Mouse (Mus musculus) layer of hippocampus, adult 11-12 months (tissue): ENCODE data around the gene Elovl5.
"Not testable (repeated sequence)": the region's sequence is repeated elsewhere in the genome, so short reads cannot be mapped to it uniquely, and the experiment has no call there.

ENCODE experiments used
- DNase-seq: peaks from one replicate; pipeline ENCODE4 v3.0.0; 2022; ENCODE audit warnings: low spot score

The Elovl5 gene

DNA sequence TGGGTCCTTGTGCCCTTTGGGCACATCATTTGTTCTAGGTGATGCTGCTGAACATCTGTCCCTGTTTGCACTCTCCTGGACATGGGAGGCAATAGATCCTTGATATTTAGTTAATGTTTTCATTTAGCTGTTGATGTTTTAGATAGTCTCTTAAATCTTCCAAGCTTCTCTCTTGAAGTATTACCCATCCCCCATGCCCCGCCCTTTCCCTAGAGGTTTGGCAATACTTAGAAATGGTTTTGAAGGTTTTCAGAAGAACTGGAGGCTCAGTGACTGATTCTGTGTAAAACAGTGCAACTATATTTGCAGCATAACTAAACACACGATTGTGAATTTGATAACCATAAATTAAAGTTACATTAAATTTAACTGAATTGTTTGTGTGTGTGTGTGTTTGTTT is 38.3 kb downstream of the Elovl5 start:
- no peak for DNase-seq

DNA sequence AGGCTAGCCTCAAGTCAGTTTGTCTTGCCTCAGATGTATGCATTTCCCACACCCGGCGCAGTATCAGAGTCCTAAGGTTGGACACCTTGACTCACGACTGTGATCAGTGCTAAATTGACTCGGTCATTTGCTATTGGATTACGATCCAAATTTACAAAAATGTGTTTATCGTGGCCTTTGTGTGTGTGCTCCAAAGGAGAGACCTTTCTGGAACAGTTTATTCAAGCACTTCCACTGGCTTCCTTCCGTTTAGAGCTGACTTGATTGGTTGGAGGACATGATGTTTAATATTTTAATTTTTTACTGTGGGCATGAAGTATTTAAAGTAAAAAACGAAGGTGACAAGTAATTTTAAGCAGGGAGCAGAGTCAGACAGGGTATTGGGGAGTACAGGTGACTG is 38.8 kb downstream of the Elovl5 start:
- DNase-seq, result no peak

DNA sequence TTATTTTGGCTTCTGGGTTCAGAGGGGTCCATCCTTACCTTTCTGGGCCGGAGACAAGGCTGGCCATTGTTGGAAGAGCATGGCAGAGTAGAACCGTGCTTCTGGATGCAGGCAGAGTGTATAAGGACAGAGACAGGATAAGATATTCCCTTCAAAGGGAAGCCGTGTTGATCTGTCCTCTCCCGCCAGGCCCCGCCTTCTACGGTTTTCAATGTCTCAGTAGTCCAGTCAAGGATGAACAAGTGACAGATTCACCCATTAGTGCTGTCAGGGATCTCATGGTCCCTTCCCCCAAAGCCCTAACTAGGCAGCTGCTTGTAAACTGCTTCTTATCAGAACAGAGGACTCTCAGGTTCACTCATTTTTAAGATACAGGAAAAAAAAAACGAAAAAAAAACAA is 41.2 kb downstream of the Elovl5 start:
- DNase-seq, result no peak

DNA sequence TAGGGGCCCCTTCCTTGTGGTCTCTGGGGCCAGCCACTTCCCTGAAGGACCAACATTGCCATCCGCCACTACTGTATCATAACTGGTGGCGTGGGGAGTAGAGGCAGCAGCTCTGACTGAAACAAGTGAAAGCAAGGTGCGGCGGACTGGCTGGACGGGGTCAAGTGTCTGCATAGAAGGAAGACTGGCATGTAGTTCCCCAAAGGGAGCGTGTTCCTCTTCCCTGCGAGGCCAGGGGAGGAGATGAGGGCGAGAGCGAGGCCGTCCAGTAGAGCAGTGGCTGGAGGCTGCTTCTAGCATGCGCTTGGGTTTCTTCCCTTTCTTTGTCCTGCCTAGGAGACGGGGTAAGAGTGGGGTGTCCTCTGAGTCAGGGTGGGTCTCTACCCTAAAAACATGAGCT is 42.6 kb downstream of the Elovl5 start:
- no peak for DNase-seq

DNA sequence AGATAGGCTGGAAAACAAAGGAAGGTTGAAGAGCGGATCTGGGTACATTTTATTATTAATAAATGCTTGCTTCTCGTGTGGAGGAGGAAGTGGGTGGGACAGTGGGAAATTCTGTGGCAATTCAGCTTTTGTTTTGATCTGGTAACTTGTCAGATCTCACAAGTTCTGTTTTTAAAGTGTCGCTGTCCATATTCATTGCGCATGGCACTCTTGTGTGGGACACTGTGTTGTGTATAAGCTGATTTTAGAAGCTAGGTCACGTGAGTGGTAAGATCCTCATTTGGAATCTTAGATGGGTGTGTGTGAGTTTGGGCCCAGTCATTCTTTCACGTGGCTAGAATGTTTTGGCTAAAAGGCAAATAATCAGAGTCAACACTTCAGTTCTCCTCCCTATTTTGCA is 44.2 kb downstream of the Elovl5 start:
- DNase-seq, result no peak

DNA sequence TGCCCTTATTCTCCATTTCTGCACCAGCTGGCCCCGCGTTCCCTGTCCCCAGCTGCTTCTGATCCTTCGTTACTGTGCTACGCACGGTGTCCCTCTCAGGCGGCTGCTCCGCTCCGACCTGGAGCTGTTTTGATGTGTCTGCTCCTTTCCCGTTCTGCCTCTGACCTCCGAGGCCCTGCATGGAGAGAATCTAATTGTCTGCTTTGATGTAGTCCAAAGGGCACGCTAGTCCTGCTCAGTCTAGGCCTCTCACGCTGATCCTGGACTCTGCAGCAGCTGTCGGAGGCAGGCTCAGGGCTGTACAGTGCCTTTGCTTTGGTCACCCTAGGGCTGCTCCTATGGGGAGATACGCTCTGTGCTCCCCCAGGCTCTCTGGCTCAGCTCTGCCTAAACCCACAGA is 46.9 kb downstream of the Elovl5 start:
- no peak for DNase-seq

DNA sequence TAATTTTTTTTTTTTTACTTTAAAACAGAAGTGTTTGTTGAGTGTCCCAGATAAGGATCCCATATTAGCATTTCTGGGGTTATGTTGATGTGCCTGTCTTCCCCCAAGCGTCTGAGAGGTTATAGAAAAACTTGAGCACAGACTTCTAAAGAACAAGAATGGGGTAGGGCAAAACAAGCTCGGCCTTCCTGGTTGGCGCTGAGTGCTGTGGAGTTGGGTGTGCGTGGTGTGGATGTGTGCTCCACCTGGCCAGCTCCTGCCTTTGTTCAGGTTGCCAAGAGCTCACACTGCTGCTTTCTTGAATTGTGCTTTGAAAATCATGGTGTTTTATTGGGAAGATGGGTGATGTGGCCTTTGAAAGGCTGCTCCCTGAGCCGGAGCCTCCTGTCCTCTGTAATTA is 48.1 kb downstream of the Elovl5 start:
- no peak for DNase-seq

DNA sequence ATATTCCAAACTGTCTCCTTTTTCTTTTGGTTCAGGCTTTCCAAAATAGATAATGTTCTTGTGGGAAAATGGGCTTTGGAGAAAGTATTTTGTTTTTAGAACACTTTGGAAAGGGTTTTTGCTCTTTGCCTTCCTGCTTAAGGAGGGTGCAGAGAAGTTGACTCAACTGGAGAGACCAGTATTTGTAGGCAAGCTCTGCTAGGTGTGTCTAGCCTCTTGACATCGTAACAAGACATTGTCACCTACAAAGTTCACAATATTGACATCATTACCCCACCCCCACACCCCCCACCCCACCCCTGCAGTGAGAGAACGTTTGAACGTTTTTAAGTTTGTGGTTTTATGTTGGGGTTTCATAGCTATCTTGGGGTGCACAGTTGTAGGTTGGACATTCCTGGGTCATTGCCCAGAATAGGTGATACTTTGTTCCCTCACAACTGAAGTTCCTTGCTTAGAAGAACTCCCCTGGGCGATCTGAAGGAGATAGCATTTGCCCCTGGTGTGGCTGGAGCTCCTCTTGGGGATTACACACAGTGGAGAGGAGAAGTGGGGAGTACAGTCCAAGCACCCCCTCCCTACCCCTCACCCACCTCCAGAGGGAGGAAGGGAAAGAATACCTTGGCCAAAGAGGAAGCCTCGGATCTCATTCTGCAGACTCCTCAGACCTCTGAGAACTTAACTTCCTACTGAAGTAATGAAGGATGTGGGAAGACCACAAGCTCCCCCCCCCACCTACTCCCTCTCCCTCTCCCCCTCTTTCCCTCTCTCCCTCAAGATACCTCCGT is 48.8 kb downstream of the Elovl5 start:
- no peak for DNase-seq

DNA sequence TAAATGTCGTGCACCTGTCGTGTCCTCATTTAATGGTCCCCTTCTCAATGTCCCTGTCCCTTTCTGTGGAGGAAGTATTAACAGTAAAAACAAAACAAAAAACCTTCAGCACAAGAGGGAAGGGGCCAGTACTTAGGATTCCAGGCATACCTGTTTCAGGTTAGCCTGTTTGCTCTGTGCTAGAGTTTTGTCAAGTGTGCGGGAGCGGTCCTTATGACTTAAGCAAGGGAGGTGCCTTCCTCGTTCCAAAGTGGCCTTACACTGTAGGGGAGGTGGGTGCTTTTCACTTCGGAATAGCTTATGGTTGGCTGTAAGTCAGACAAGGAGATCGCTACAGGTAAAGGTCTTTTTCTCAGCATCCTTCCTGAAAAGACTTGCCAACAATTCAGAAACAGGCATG is 49.7 kb downstream of the Elovl5 start:
- DNase-seq, result no peak

DNA sequence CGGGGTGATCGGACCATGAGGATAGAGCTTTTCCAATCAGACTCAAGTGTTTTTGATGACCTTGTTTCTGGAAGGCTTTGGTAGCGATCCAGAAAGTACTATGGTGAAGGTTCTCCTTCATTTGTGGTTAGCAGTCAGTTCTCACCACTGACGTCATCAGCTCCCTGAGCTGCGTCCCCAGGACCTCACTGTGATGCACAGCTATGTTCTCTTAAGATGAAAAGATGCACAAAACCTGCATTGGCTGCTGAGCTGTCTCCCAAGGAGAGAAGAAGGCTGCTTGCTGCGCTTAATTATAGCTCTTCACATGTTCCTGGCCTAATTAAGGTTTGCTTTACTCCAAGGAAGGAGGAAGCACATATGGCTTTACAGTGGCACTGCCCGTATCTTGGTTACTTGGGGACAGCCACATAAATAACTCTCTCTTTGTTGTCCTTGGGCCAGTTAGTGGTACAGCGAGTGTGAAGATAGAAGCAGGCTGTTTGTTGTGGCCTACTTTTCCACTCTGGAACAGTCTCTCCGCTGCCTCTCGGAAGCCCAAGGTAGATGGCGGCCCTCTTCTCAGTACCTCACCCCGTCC is 50.5 kb downstream of the Elovl5 start:
- no peak for DNase-seq

DNA sequence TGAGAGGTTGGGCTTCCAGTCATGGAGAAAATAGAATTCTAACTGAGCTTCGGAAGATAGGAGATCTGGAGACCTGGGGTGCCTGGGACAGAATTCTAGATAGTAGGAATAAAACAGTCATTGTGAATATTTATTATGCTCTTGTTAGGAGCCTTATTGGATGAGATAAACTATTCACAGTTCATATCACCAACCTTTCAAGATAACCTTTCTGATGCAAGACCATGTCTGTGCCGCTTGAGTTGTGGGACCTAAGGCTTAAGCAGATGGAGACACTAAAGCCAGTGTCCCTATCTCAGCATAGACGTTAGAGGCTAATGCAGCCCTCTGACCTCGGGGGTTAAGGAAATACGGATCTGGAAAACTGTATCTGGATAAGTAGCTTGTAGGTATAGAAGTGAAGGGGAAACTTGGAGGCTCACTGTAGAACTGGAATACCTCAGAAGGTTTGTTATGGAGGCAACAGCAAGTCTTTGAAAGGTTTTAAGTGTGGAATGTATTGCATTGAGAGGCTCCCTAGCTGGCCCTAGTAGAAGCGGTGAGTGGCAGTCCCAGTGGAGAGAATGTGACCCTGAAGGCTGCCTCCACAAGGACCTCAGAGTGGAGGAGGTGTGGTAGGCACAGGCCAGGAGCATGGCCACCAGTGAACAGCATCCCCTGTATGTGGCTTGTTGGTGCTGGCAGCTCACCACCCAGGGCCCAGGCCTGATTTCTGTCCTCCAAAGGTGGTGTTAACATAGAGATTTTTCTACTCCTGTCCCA is 52.2 kb downstream of the Elovl5 start:
- no peak for DNase-seq

DNA sequence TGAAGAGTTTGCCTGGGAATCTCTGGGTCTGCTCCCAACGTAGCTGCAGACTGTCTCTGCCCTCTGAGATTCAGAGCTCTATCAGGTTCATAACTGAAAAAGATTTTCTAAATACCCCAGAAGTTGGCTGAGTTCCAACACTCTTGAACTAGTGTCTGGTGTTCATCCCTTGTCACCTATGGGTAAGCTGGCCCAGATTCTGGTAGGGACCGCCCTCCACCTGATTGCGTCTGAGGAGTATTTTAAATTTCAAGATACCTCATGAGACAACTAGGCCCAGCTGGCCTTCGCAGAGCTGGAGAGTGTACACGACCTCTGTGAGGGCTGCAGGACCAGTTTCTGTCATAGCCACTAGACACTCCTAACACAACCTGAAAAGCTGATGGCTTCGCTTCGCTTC is 61.8 kb downstream of the Elovl5 start:
- no peak for DNase-seq

DNA sequence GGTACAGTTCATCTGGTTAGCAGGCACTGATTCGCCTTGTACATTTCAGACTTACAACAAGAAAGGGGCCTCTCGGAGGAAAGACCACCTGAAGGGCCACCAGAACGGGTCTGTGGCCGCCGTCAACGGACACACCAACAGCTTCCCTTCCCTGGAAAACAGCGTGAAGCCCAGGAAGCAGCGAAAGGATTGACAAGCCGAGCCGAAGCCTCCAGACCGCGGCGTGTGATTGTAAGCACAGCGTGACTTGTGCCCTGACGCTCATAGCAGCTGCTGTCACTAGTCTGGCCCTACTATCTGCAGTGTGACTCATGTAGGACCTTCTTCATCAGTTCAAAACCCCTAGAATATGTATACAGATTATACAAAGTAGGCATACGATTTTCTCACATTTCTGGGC is 65.5 kb downstream of the Elovl5 start:
- no peak for DNase-seq

DNA sequence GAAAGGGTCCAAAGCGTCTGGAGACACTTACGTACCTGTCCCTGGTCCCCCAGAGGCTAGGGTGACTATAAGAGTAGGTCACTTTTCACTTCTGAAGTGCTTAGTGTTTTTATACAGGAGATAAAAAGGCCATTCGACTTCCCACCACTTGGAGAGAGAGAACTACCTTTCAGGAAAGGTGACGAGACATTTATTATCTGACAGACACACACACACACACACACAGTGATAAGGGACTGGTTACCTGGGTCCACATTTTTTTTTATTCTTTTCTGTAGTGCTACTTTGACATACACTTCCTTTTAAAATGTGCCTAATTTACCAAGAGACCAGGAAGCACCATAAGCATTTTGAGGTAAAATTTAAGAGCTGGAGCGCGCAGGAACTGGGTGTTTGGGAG is 66.4 kb downstream of the Elovl5 start:
- DNase-seq, result no peak

DNA sequence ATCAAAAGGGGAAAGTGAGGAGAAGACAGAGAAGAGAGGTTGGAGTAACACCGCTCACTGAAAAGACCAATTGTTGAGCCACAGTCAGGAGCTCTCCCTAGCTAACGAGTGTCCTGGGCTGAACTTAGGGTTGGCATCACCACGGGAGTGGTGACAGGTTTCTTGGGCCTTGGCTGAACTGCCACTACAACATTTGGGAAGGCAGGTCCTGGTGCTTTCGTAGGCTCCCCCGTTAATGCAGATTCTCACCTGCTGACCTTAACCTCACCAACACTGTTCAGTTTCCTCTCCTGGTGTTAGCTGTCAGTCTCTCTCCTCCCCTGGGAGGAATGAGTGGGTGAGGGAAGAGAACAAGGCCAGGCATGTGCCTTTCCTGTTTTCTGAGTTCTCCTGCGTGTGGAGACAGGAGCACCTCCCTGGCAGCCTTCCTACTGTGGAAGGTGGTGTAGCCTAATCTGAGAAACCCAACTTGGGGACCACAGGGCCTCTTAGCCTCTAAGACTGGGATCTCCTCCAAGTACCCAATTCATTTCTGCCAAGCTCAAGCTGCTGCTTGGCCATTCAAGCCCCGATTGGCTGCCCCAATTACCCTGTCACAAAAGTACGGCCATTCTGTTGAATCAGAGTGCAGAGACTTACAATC is 69.1 kb downstream of the Elovl5 start:
- no peak for DNase-seq

DNA sequence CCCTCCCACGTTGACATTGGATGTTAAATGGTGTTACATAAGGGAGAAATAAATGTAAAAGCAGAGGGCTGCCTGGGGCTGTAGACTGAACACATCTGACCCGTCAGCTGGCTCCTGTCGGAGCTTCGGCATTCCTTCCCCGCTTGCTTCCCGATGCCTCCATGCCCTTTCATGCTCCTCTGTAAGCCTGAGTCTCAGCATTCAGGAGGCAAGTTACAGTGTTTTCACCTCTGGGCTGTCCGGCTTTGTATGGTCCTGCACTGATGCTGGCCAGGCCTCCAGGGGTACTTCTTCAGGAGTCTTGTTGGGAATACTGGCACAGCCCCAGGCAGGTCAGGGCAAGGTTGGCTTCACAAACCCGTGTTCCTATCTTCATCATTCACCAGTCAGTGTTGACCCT is 72.5 kb downstream of the Elovl5 start:
- DNase-seq, result no peak

DNA sequence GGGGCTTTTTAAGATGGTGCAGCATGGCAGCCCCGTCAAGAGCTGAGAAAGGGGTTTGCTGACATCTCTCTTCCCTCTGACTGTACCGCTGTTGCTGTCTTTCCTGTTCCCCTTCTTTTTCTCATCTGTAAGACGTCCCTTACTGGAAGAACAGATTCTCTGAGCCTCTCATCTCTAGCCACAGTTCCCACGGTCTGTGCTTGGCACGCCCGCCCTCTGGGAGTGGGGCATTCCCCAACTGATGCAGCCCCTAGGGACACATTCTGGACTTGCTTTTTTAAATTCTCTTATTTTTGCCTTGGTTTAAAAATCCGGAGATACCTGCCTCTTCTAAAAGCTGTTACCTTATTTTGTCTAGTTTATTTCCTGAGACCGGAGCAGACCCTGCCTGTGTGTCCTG is 73.1 kb downstream of the Elovl5 start:
- DNase-seq, result no peak

DNA sequence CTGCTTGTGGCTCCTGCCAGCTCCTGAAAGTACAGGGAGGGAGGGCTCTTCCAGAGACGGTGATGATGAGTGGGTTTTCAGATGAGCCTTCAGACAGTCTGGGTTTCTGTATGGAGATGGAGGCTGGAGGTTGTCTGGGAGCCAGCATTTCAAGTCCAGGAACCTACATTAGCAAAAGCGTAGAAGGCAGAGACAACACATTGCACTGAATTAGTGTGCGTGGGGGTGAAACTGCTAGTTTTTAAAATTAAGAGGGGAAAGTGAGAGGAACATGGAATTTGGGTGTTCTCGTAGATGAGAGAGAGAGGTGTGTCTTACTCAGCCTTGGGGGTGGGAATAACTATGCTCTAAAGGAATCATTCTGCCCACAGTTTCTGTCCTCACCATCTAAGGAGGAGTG is 74.5 kb downstream of the Elovl5 start:
- DNase-seq, result no peak

DNA sequence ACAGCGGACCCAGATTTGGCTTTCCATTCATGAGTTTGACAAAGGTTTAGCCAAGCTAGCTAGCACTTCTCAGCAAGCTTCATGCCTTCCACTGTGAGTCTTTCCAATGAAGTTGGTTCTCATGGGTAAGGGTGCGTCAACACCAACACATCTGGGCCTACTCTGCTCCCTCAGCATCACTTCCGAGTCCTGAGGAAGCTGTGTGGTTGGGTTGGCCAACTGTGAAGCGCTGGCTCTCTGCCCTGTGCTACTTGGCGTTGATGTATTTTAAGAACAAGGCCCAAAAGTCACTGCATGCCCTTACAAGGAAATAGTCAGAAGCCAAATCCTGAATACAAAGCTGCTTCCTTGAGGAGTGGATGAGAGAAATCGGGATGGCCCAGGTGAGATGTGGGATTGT is 75.1 kb downstream of the Elovl5 start:
- no peak for DNase-seq

DNA sequence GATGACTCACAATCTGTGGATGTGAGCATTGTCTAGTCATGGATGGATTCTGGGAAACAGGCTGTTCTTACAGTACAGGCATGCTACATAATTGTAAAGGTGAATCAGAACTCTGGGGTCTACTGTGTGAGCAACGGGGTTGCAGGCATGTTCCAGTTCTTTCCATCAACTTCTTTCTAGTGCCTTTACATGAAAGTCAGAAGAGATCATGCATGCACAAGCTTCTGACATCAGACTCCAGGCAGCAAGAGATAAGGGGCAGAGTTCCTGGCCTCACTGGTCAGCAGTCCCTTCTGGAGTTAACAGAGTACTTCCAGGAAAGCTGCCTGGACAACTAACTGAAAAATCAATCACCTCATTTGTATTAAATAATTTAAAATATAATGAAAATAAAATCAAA is 75.9 kb downstream of the Elovl5 start:
- no peak for DNase-seq

DNA sequence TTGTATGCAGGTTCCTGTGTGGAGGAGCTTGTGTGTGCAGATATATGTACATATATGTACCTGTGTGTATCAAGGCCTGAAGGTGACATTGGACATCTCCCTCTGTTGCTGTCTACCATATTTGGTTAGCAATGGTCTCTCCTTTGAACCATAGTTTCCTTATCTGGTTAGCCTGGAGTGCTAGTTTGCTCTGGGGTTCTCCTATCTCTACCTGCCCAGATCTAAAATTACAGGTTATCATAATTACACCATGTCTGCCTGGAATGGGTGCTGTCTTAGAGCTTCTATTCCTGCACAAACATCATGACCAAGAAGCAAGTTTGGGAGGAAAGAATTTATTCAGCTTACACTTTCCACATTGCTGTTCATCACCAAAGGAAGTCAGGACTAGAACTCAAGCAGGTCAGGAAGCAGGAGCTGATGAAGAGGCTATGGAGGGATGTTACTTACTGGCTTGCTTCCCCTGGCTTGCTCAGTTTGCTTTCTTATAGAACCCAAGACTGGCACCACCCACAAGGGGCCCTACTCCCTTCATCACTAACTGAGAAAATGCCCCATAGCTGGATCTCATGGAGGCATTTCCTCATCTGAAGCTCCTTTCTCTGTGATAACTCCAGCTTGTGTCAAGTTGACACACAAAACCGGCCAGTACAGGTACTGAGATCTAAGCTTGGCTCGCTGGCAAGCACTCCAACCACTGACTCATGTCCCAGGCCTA is 76.5 kb downstream of the Elovl5 start:
- DNase-seq, result not testable (repeated sequence)

DNA sequence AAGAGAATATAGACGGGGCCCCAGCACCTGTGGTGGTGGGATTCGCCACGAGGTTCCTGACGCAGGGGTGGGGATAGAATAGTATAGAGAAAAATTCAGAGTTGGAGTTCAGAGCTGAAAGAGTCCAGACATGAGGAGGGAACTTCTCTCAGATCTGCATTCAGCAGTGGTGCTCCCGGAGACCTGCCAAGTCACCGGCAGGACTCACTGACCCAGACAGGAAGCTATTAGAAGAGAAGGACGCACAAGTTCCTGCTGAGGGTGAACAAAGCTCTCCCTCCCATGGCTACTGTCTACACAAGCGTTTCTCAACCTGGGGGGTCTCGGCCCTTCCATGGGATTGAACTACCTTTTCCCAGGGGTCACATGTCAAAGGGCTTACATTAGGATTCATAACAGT is 78.1 kb downstream of the Elovl5 start:
- no peak for DNase-seq
